Mouse (Mus musculus) ES-Bruce4 (cell line): ENCODE results near the gene Adora1. TPM values are rescaled to one million over a fixed set of nuclear protein-coding genes. Genes with fewer than 3 reads are reported as not detected.

Experiments
- H3K27ac ChIP-seq: 2 replicates; pipeline ENCODE4 v1.5.1; 2012; ENCODE audit warnings: low read length, inconsistent platforms; ENCODE audit not compliant: insufficient read depth
- H3K27me3 ChIP-seq: 2 replicates; pipeline ENCODE4 v1.6.1; 2012; ENCODE audit warnings: mild to moderate bottlenecking, low read length, inconsistent platforms; ENCODE audit not compliant: control insufficient read depth, poor library complexity, insufficient read depth, severe bottlenecking
- H3K36me3 ChIP-seq: 2 replicates; pipeline ENCODE4 v1.6.1; 2012; ENCODE audit warnings: inconsistent platforms, mild to moderate bottlenecking, low read length, moderate library complexity; ENCODE audit not compliant: control insufficient read depth, poor library complexity, insufficient read depth, severe bottlenecking
- H3K4me1 ChIP-seq: one replicate; pipeline ENCODE4 v1.8.1; 2011; ENCODE audit warnings: low read length; ENCODE audit not compliant: control insufficient read depth, insufficient read depth
- H3K4me3 ChIP-seq: 2 replicates; pipeline ENCODE4 v1.5.1; 2011; ENCODE audit warnings: low read depth, mild to moderate bottlenecking, low read length
- H3K9ac ChIP-seq: 2 replicates; pipeline ENCODE4 v1.6.1; 2012; ENCODE audit warnings: low read depth, mild to moderate bottlenecking, inconsistent platforms; ENCODE audit not compliant: poor library complexity, severe bottlenecking
- H3K9me3 ChIP-seq: replicated peaks from 2 replicates; pipeline ENCODE4 v1.6.1; 2012; ENCODE audit warnings: mild to moderate bottlenecking, low read length, inconsistent platforms; ENCODE audit not compliant: control insufficient read depth, poor library complexity, insufficient read depth, severe bottlenecking
- CTCF ChIP-seq: IDR thresholded peaks from one replicate; pipeline ENCODE4 v1.8.1; 2011; ENCODE audit warnings: low read depth, low read length
- EP300 ChIP-seq: IDR thresholded peaks from 2 replicates; pipeline ENCODE4 v1.6.1; 2011; ENCODE audit warnings: low read depth, low read length; ENCODE audit not compliant: insufficient read depth
- POLR2A ChIP-seq: IDR thresholded peaks from one replicate; pipeline ENCODE4 v1.8.1; 2011; ENCODE audit warnings: low read length; ENCODE audit not compliant: insufficient read depth
- polyA plus RNA-seq: library from polyadenylated mRNA; stranded (reverse); fragments of >200 nt; gene quantifications from 2 replicates; pipeline ENCODE4 v1.2.4, GENCODE M21; 2011; ENCODE audit warnings: low read depth; ENCODE audit not compliant: missing spikeins, insufficient read depth, insufficient read length

Gene Adora1
- polyA plus RNA-seq, 1 experiment, result 0.18 TPM

- no peak for TF ChIP-seq CTCF
- H3K36me3 ChIP-seq, result no peaks in the 10 kb centered on the region
- H3K9me3 ChIP-seq, result no peaks in the 10 kb centered on the region
- no peak overlapping the region for H3K27ac ChIP-seq
- no peak overlapping the region for H3K9ac ChIP-seq
- no peaks in the 10 kb centered on the region for H3K27me3 ChIP-seq
- no peak overlapping the region for H3K4me3 ChIP-seq
- H3K4me1 ChIP-seq, result peaks cover 19% of the 10 kb centered on the region
These were observed 44.0 kb downstream of the Adora1 start for GRCm38 (mm10) chr1:134191192-134191591.

DNA sequence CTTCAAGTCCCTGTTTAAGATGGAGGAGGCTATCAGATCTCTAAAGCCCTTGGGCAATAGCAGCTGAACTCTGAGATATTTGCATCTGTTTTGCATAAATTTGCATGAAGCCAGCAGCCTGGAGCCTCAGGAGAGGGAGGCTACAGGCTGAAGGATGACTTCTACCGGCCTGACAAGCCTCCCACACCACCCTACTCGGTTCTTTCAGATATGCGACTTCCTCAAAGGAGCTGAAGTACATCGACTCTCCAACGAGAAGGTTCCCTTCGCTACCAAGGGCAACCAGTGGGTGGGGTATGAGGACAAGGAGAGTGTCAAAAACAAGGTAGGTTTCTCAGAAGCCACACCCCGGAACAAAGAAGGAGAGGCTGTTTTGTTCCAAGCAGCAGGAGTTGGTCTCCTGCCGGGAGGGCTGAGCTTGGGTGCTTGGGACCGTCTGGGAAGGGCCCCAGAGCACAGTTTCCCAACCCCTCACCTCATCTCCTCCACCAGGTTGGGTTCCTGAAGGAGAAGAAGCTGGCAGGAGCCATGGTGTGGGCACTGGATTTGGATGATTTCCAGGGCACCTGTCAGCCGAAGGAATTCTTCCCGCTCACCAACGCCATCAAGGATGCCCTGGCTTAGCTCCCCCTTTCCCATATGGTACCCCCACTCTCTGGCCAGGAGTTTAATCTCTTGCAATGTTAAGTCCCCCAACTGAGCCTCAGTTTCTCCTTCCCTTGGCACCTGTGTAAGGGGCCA, 46.1 kb downstream of the Adora1 start:
- no peak overlapping the region for H3K4me3 ChIP-seq
- H3K27me3 ChIP-seq, result no peaks in the 10 kb centered on the region
- peaks cover 15% of the 10 kb centered on the region for H3K4me1 ChIP-seq
- H3K36me3 ChIP-seq, result no peaks in the 10 kb centered on the region
- H3K9ac ChIP-seq, result no peak overlapping the region
- no peaks in the 10 kb centered on the region for H3K9me3 ChIP-seq
- H3K27ac ChIP-seq, result peak overlapping the region; percentile 51
- TF ChIP-seq EP300, result peak; percentile 81
- no peak for TF ChIP-seq CTCF

- Histone ChIP-seq H3K4me1 (peaks cover 7% of the 10 kb centered on the region), H3K27ac (peak overlapping the region; percentile 51), H3K27me3 (no peaks in the 10 kb centered on the region), H3K36me3 (no peaks in the 10 kb centered on the region), H3K9ac (no peak overlapping the region), H3K4me3 (no peak overlapping the region), H3K9me3 (no peaks in the 10 kb centered on the region)
- no peak for TF ChIP-seq POLR2A
- TF ChIP-seq EP300, result no peak
- TF ChIP-seq CTCF, result no peak
These were observed 47.0 kb downstream of the Adora1 start for GRCm38 (mm10) chr1:134188217-134188616.

GRCm38 (mm10) chr1:134184089-134184488, 51.1 kb downstream of the Adora1 start:
- Histone ChIP-seq H3K9me3 (no peaks in the 10 kb centered on the region), H3K27me3 (no peaks in the 10 kb centered on the region), H3K27ac (no peak overlapping the region), H3K36me3 (no peaks in the 10 kb centered on the region), H3K9ac (no peak overlapping the region), H3K4me3 (no peak overlapping the region), H3K4me1 (peaks cover 2% of the 10 kb centered on the region)
- no peak for TF ChIP-seq POLR2A
- no peak for TF ChIP-seq CTCF
- TF ChIP-seq EP300, result no peak

DNA sequence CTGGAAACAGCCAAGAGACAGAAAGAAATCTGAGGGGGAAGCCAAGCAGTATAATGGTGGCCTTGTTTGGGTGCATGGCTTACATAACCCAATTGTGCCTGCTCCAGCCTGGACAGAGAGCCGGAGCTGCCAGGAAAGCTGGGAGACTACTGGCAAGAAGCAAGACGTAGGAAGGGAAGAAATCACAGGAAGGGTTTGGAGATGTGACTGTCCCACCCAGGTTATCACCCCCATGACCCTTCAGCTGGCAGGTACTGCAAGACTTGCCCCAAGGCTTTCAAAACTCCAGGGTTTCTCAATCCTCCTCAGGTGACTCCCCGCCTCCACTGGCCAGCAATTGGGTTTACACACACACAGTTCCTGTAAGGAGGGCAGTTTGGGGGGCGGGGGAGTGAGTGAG, 53.2 kb downstream of the Adora1 start, which contains the start of gene Chil1:
Gene Chil1, plus strand, starts transcription at position 152 of the 400 bp plus-strand sequence.
- no peaks in the 10 kb centered on the region for H3K27me3 ChIP-seq
- TF ChIP-seq CTCF (no peak), EP300 (no peak), POLR2A (no peak)
- no peak within 1 kb of the TSS for H3K9ac ChIP-seq
- H3K27ac ChIP-seq, result no peak within 1 kb of the TSS
- peaks cover 2% of the 10 kb centered on the region for H3K4me1 ChIP-seq
- no peak within 1 kb of the TSS for H3K4me3 ChIP-seq
- H3K9me3 ChIP-seq, result no peaks in the 10 kb centered on the region
- H3K36me3 ChIP-seq, result no peaks in the 10 kb centered on the region

DNA sequence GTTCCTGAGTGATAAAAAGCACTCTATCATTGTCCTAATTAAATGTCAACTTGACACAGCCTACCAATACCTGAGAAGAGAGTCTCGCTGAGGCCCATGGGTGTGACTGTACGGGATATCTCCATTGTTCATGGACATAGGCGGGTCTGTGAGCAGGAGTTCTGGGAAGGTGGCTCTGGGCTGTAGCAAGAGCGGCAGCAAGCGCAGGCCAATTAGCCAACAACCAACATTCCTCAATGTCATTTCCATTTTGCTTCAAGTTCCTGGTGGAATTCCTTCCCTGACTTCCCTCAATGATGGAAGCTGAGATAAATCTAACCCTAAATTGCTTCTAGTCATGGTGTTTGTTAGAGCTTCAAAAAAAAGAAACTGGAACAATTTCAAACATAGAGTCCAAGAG, 57.3 kb downstream of the Adora1 start:
- Histone ChIP-seq H3K27ac (no peak overlapping the region), H3K4me3 (no peak overlapping the region), H3K4me1 (peaks cover 4% of the 10 kb centered on the region), H3K9ac (no peak overlapping the region), H3K27me3 (no peaks in the 10 kb centered on the region), H3K36me3 (no peaks in the 10 kb centered on the region), H3K9me3 (no peaks in the 10 kb centered on the region)
- no peak for TF ChIP-seq POLR2A
- TF ChIP-seq CTCF, result no peak
- TF ChIP-seq EP300, result no peak
